Mouse (Mus musculus) stomach, embryonic 14.5 days (tissue): ENCODE results near the gene Frmd4a. TPM values are rescaled to one million over a fixed set of nuclear protein-coding genes. Genes with fewer than 3 reads are reported as not detected.

Experiments used
- ATAC-seq: fragments of 200-750 bp; cut with Nextera tagmentation; 2 replicates; pipeline ENCODE4 v1.8.0; 2017; ENCODE audit warnings: low read depth, moderate TSS enrichment; ENCODE audit not compliant: insufficient number of reproducible peaks, insufficient read depth, low FRiP score
- H3K27ac ChIP-seq: fragments of 300-500 bp; sonication (generic); 2 replicates; pipeline ENCODE4 v1.5.1; 2014; ENCODE audit warnings: mild to moderate bottlenecking, low read length, moderate library complexity, mixed read lengths
- H3K27me3 ChIP-seq: fragments of 300-500 bp; sonication (generic); 2 replicates; pipeline ENCODE4 v1.6.1; 2014; ENCODE audit warnings: low read length, control low read depth, mixed read lengths; ENCODE audit not compliant: control insufficient read depth, insufficient read depth
- H3K36me3 ChIP-seq: fragments of 300-500 bp; sonication (generic); 2 replicates; pipeline ENCODE4 v1.6.1; 2014; ENCODE audit warnings: mild to moderate bottlenecking, control low read depth, low read length, moderate library complexity, mixed read lengths; ENCODE audit not compliant: control insufficient read depth, insufficient read depth
- H3K4me1 ChIP-seq: fragments of 300-500 bp; sonication (generic); 2 replicates; pipeline ENCODE4 v1.6.1; 2014; ENCODE audit warnings: low read length, control low read depth, mixed read lengths; ENCODE audit not compliant: control insufficient read depth, insufficient read depth
- H3K4me2 ChIP-seq: fragments of 300-500 bp; sonication (generic); replicated peaks from 2 replicates; pipeline ENCODE4 v1.6.1; 2014; ENCODE audit warnings: low read depth, low read length, control low read depth
- H3K4me3 ChIP-seq: fragments of 300-500 bp; sonication (generic); 2 replicates; pipeline ENCODE4 v1.5.1; 2014; ENCODE audit warnings: low read depth, low read length, control low read depth
- H3K9ac ChIP-seq: fragments of 300-500 bp; sonication (generic); replicated peaks from 2 replicates; pipeline ENCODE4 v1.6.1; 2014; ENCODE audit warnings: low read depth, mild to moderate bottlenecking, control low read depth, low read length, moderate library complexity, mixed read lengths
- H3K9me3 ChIP-seq: fragments of 300-500 bp; sonication (generic); 2 replicates; pipeline ENCODE4 v1.6.1; 2016; ENCODE audit warnings: low read depth, low read length, control low read depth; ENCODE audit not compliant: control insufficient read depth
- WGBS: fragments of 180-500 bp; shearing (Covaris S2); extraction: QIAGEN DNeasy Blood & Tissue Kit; methylation state at CpG from one replicate; pipeline ENCODE4 v1.1.7; 2014; 5-methylcytosine and 5-hydroxymethylcytosine counted together
- polyA plus RNA-seq: library from polyadenylated mRNA; unstranded; fragments of >200 nt; fragmentation: Nextera tagmentation; extraction: Ambion mirVana; gene quantifications from 2 replicates; pipeline ENCODE4 v1.2.1, GENCODE M21; 2014

The Frmd4a gene
- polyA plus RNA-seq, 1 experiment from 2014 or later: 42.4 TPM

DNA sequence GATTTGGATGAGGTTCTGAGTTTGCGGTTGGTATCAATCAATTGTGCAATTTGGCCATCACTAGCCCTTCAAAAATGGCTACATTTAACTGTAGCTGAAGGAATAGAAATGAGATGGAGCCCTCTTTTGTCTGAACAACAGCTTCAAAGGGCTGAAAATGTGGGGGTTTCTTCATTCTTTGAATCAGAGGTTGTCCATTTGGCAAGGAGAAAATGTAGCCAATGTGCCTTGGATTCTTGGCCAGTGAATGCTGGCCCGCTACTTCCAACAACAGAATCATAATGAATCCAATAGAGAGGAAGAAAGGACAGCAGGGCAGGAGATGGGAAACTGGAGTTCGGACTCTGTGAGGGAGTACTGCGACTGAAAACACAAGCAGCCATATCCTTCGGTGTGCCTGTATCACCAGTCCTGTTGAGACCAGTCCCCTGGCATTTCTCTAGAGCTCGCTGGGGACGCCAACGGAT is 19.2 kb downstream of the Frmd4a start:
- H3K4me3 ChIP-seq: no peak overlapping the region
- no peak for ATAC-seq
- no peaks in the 10 kb centered on the region for H3K9me3 ChIP-seq
- H3K4me1 ChIP-seq: no peaks in the 10 kb centered on the region
- WGBS: 92% methylated on average over 8 of the region's 8 CpGs
- H3K9ac ChIP-seq: no peak overlapping the region
- no peak overlapping the region for H3K4me2 ChIP-seq
- no peaks in the 10 kb centered on the region for H3K27me3 ChIP-seq
- no peak overlapping the region for H3K27ac ChIP-seq
- no peaks in the 10 kb centered on the region for H3K36me3 ChIP-seq

DNA sequence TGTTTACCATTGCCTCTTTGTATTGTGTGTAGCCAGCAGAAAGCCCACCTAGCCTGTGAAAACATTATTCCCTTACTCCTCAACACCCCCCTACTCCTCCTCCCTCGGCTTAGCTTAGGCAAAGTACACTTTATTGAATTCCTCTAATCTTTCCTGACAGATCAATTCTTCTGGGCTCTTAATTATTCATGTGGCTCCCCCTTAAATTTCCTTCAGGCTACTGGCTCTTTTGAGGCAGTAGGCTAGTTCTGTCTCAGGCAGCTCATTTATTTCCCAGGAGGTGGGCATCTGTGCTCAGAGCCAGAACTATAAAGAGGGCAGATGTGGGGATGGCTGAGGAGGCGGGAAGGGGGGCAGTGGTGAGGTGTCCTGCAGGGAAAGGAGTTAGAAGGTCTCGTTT is 24.5 kb downstream of the Frmd4a start:
- WGBS: 42% methylated on average over 3 of the region's 3 CpGs
- H3K4me1 ChIP-seq: no peaks in the 10 kb centered on the region
- H3K27me3 ChIP-seq: no peaks in the 10 kb centered on the region
- no peak overlapping the region for H3K4me2 ChIP-seq
- H3K9me3 ChIP-seq: no peaks in the 10 kb centered on the region
- no peak overlapping the region for H3K4me3 ChIP-seq
- no peak overlapping the region for H3K27ac ChIP-seq
- no peak for ATAC-seq
- H3K9ac ChIP-seq: no peak overlapping the region
- no peaks in the 10 kb centered on the region for H3K36me3 ChIP-seq

DNA sequence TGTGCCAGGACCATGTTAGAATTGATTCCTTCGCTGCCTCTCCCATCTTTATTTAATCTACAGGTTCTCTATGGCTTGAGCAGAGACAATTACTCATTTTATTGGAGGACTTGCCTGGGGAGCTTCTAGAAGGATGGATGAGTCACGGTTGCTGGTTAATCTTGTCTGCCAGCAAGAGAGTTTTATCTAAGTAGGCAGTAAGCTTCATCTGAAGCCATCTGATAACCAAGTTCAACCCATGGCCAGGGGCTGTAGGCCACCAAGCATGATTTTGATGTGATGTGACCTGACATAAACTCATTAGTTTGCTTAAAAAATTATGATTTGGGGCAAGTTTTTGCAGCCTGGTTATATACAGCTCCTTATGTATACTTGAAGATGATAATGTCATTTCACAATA is 38.0 kb downstream of the Frmd4a start:
- Histone ChIP-seq H3K36me3 (no peaks in the 10 kb centered on the region), H3K27ac (no peak overlapping the region), H3K9me3 (no peaks in the 10 kb centered on the region), H3K4me3 (no peak overlapping the region), H3K4me1 (no peaks in the 10 kb centered on the region), H3K27me3 (no peaks in the 10 kb centered on the region), H3K4me2 (no peak overlapping the region), H3K9ac (no peak overlapping the region)
- 78% methylated on average over 2 of the region's 2 CpGs for WGBS
- ATAC-seq: no peak

DNA sequence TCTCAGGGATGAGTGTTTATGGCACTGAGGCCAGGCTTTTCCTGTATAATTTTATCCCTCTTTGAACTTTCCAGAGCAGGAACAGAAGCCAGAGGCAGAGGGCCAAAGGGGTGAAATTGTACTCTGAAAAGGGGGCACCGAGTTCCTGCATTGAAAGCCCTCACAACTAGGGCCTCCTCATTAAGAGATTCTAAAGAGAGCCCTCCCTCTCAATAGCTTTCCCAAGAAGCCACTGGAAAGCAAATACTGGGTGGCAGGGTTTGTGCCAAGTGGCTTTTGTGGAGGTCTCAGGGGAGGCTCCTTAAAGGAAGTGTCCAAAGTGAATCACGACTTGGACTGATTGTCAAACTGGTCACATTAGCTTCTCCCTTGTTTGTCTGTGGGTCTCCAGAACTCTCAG is 43.2 kb downstream of the Frmd4a start:
- no peak for ATAC-seq
- Histone ChIP-seq H3K4me1 (no peaks in the 10 kb centered on the region), H3K27me3 (no peaks in the 10 kb centered on the region), H3K36me3 (no peaks in the 10 kb centered on the region), H3K9ac (no peak overlapping the region), H3K27ac (no peak overlapping the region), H3K4me2 (no peak overlapping the region), H3K4me3 (no peak overlapping the region), H3K9me3 (no peaks in the 10 kb centered on the region)
- 61% methylated on average over 2 of the region's 2 CpGs for WGBS

DNA sequence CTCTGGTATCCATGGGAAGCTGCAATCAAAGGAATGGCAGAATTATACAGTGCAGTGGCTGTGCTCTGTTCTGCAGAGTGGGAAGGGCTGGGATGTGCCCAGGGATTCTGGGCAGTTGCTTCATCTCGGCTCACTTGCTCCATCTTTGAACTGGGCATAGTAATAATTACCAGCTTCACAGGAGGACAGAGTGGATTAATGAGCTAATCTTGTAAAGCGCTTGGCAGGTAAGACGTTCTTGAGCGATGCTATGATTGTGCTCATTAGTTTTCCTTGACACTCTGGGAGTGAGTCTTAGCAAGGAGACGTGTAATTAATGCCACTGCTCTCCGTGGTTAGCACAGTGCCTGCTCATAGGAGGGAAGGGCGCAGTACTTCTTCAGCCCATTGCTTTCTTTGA is 54.3 kb downstream of the Frmd4a start:
- no peak overlapping the region for H3K4me3 ChIP-seq
- H3K36me3 ChIP-seq: no peaks in the 10 kb centered on the region
- H3K4me2 ChIP-seq: no peak overlapping the region
- H3K9me3 ChIP-seq: no peaks in the 10 kb centered on the region
- no peak overlapping the region for H3K27ac ChIP-seq
- H3K27me3 ChIP-seq: no peaks in the 10 kb centered on the region
- H3K9ac ChIP-seq: no peak overlapping the region
- 51% methylated on average over 7 of the region's 7 CpGs for WGBS
- H3K4me1 ChIP-seq: no peaks in the 10 kb centered on the region
- no peak for ATAC-seq

DNA sequence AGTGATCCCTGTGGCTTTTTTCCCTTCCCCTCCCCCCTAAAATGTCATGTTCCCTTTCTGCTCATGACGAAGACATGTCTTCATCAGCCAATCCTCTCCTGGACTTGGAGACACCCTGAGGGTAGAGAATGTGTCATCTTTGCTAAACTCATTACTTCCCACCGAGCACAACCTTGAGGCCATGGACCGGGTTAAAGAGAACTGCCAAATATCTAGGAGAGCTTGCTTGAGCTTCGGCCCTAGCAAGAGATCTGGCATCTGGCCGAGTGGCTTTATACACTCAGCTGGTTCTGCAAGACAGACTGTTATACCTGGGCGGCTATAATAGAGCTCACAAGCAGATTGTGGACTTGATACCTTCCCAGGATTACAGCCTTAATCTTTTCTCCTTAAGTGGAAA is 66.4 kb downstream of the Frmd4a start:
- Histone ChIP-seq H3K4me1 (no peaks in the 10 kb centered on the region), H3K27ac (no peak overlapping the region), H3K36me3 (no peaks in the 10 kb centered on the region), H3K9me3 (no peaks in the 10 kb centered on the region), H3K27me3 (no peaks in the 10 kb centered on the region), H3K4me2 (no peak overlapping the region), H3K4me3 (no peak overlapping the region), H3K9ac (no peak overlapping the region)
- WGBS: 69% methylated on average over 6 of the region's 6 CpGs
- no peak for ATAC-seq

DNA sequence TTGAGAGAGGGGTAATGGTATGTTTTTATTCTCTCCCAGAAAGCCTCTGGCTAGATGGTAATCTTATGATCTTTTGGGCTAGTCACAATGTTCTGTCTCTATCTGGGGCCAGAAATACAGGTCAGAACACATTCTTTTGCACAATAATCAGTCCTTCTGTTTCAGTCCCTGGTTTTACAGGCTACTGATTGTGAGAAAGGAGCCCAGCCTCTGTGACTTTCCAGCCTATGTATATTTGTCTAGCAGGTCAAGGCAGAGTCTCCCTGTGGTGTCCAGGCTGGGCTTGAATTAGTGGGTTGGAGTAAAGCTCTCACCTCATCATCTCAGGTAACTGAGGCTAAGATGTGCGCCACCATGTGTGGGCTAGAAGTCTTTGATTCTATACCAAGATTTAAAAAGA is 80.1 kb downstream of the Frmd4a start:
- Histone ChIP-seq H3K9me3 (no peaks in the 10 kb centered on the region), H3K27me3 (no peaks in the 10 kb centered on the region), H3K4me2 (no peak overlapping the region), H3K9ac (no peak overlapping the region), H3K27ac (no peak overlapping the region), H3K4me1 (no peaks in the 10 kb centered on the region), H3K36me3 (no peaks in the 10 kb centered on the region), H3K4me3 (no peak overlapping the region)
- 83% methylated on average over 1 of the region's 1 CpGs for WGBS
- ATAC-seq: no peak

DNA sequence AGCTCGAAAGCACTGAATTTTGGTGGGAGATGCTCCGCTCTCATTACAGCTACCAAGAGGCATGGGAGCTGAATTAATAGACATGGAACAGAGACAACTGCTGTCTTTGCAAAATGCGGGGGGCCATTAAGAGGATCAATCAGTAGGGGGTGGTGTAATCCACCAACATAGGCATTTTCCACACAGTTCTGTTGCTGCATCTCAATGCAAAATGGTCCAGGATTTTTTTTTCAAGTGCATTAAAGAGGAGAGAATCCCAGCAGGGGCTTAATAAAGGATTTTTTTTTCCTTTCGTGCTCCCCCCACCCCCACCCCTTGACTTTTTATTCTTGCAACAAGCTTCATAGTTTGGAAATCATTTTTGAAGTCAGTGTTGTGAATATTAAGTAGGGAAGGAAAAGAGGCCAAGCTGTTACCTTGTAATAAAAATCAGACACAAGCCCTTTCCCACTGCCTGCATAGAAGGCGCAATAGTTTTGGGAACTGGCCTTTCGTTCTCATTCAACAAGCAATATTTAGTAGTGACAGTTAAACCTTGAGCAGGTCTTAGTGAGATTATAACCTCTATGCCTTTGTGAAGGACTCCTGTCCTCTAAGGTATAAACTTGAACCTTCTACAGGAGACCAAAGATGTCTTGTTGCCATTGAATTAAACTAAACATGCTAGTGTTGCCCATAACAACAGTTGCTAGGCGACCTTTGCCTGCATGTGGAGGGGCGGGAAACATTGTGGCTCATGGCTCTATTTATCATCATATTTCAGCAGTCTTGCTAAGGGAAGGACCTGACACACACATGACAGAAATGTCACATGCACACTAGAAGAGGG is 81.6 kb downstream of the Frmd4a start:
- Histone ChIP-seq H3K4me2 (no peak overlapping the region), H3K4me1 (no peaks in the 10 kb centered on the region), H3K9ac (no peak overlapping the region), H3K27me3 (no peaks in the 10 kb centered on the region), H3K4me3 (no peak overlapping the region), H3K36me3 (no peaks in the 10 kb centered on the region), H3K27ac (no peak overlapping the region), H3K9me3 (no peaks in the 10 kb centered on the region)
- WGBS: 72% methylated on average over 8 of the region's 8 CpGs
- ATAC-seq: no peak

DNA sequence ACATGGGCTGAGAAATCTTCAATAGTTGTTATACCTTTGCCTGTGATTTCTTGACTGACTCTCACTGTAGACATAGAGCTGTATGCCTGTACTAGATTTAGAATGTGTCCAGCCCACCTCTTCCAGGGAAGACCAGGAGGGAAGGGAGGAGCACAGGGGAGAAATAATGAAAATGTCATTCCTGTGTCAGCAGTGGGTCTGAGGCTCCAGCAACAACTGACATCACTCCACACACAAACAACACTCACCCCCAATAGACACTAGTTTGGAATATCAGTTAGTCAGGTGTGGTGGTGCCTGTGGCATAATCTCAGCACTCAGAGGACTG is 82.2 kb downstream of the Frmd4a start:
- Histone ChIP-seq H3K4me3 (no peak overlapping the region), H3K27ac (no peak overlapping the region), H3K9ac (no peak overlapping the region), H3K9me3 (no peaks in the 10 kb centered on the region), H3K36me3 (no peaks in the 10 kb centered on the region), H3K4me1 (no peaks in the 10 kb centered on the region), H3K4me2 (no peak overlapping the region), H3K27me3 (no peaks in the 10 kb centered on the region)
- ATAC-seq: no peak
